Mouse (Mus musculus): ENCODE measurements around the gene BC024978.

Gene BC024978

GRCm38 (mm10) chr7:27195681-27196611 lies at the start of gene BC024978, which contains the start of gene Snrpa:
Gene BC024978 (plus strand): TSS chr7:27195781.
Gene Snrpa (minus strand): TSS chr7:27196271.
- peak; percentile 99 for DNase-seq (ENCODE audit: extremely low read depth, low read depth, low spot score)

GRCm38 (mm10) chr7:27153205-27153764 lies 42.3 kb upstream of the BC024978 start, which contains the start of gene Cyp2t4:
Gene Cyp2t4 (plus strand): TSS chr7:27153714.
- no peak for DNase-seq (ENCODE audit: extremely low read depth, low read depth, low spot score)

- DNase-seq (ENCODE audit: extremely low read depth, low read depth, low spot score), result no peak
These were observed 39.6 kb upstream of the BC024978 start for GRCm38 (mm10) chr7:27156005-27156404.

- DNase-seq (ENCODE audit: extremely low read depth, low read depth, low spot score), result no peak
These were observed 37.4 kb upstream of the BC024978 start for GRCm38 (mm10) chr7:27158171-27158570.

GRCm38 (mm10) chr7:27159256-27159655 lies 36.3 kb upstream of the BC024978 start:
- no peak for DNase-seq (ENCODE audit: extremely low read depth, low read depth, low spot score)

- no peak for DNase-seq (ENCODE audit: extremely low read depth, low read depth, low spot score)
These were observed 35.7 kb upstream of the BC024978 start for GRCm38 (mm10) chr7:27159882-27160281.

GRCm38 (mm10) chr7:27160921-27161320 lies 34.7 kb upstream of the BC024978 start:
- DNase-seq (ENCODE audit: extremely low read depth, low read depth, low spot score), result no peak

- DNase-seq (ENCODE audit: extremely low read depth, low read depth, low spot score), result no peak
These were observed 33.8 kb upstream of the BC024978 start for GRCm38 (mm10) chr7:27161744-27162143.

GRCm38 (mm10) chr7:27162780-27163449 lies 32.7 kb upstream of the BC024978 start:
- DNase-seq (ENCODE audit: extremely low read depth, low read depth, low spot score), result no peak

GRCm38 (mm10) chr7:27163450-27163805 lies 32.2 kb upstream of the BC024978 start:
- no peak for DNase-seq (ENCODE audit: extremely low read depth, low read depth, low spot score)

GRCm38 (mm10) chr7:27164112-27164947 lies 31.3 kb upstream of the BC024978 start:
- DNase-seq (ENCODE audit: extremely low read depth, low read depth, low spot score), result no peak

- no peak for DNase-seq (ENCODE audit: extremely low read depth, low read depth, low spot score)
These were observed 30.4 kb upstream of the BC024978 start for GRCm38 (mm10) chr7:27165007-27165655.

- no peak for DNase-seq (ENCODE audit: extremely low read depth, low read depth, low spot score)
These were observed 29.9 kb upstream of the BC024978 start for GRCm38 (mm10) chr7:27165696-27166095.

GRCm38 (mm10) chr7:27166229-27166613 lies 29.4 kb upstream of the BC024978 start:
- DNase-seq (ENCODE audit: extremely low read depth, low read depth, low spot score), result no peak

GRCm38 (mm10) chr7:27166614-27167474 lies 28.7 kb upstream of the BC024978 start, which contains the start of gene Egln2:
Gene Egln2 (minus strand): TSS chr7:27166802.
- peak; percentile 81 for DNase-seq (ENCODE audit: extremely low read depth, low read depth, low spot score)

GRCm38 (mm10) chr7:27167475-27168094 lies 28.0 kb upstream of the BC024978 start:
- DNase-seq (ENCODE audit: extremely low read depth, low read depth, low spot score), result no peak

- no peak for DNase-seq (ENCODE audit: extremely low read depth, low read depth, low spot score)
These were observed 27.2 kb upstream of the BC024978 start for GRCm38 (mm10) chr7:27168371-27168770.

- no peak for DNase-seq (ENCODE audit: extremely low read depth, low read depth, low spot score)
These were observed 24.6 kb upstream of the BC024978 start for GRCm38 (mm10) chr7:27170981-27171380.

- no peak for DNase-seq (ENCODE audit: extremely low read depth, low read depth, low spot score)
These were observed 21.1 kb upstream of the BC024978 start for GRCm38 (mm10) chr7:27174496-27174895.

All from fat pad, adult 2 months (tissue).